Mouse (Mus musculus) neural tube, embryonic 15.5 days (tissue): ENCODE data around the gene Pappa2. TPM values are rescaled to one million over a fixed set of nuclear protein-coding genes. Genes with fewer than 3 reads are reported as not detected.

Experiments used
- ATAC-seq: fragments of 200-750 bp; cut with Nextera tagmentation; 2 replicates; pipeline ENCODE4 v1.8.0; 2017; ENCODE audit warnings: mild to moderate bottlenecking, moderate TSS enrichment, moderate library complexity; ENCODE audit not compliant: low FRiP score
- H3K27ac ChIP-seq: fragments of 300-500 bp; sonication (generic); replicated peaks from 2 replicates; pipeline ENCODE4 v1.5.1; 2015; ENCODE audit warnings: mild to moderate bottlenecking, inconsistent platforms
- H3K27me3 ChIP-seq: fragments of 300-500 bp; sonication (generic); replicated peaks from 2 replicates; pipeline ENCODE4 v1.6.1; 2015; ENCODE audit warnings: inconsistent platforms
- H3K36me3 ChIP-seq: fragments of 300-500 bp; sonication (generic); 2 replicates; pipeline ENCODE4 v1.6.1; 2015; ENCODE audit warnings: inconsistent platforms
- H3K4me1 ChIP-seq: fragments of 300-500 bp; sonication (generic); 2 replicates; pipeline ENCODE4 v1.6.1; 2015; ENCODE audit warnings: inconsistent platforms
- H3K4me2 ChIP-seq: fragments of 300-500 bp; sonication (generic); 2 replicates; pipeline ENCODE4 v1.6.1; 2015; ENCODE audit warnings: inconsistent platforms, mild to moderate bottlenecking, moderate library complexity
- H3K4me3 ChIP-seq: fragments of 300-500 bp; sonication (generic); replicated peaks from 2 replicates; pipeline ENCODE4 v1.5.1; 2015; ENCODE audit warnings: mild to moderate bottlenecking, inconsistent platforms
- H3K9ac ChIP-seq: fragments of 300-500 bp; sonication (generic); replicated peaks from 2 replicates; pipeline ENCODE4 v1.6.1; 2015; ENCODE audit warnings: mild to moderate bottlenecking, inconsistent platforms
- H3K9me3 ChIP-seq: fragments of 300-500 bp; sonication (generic); replicated peaks from 2 replicates; pipeline ENCODE4 v1.6.1; 2016; ENCODE audit warnings: inconsistent platforms
- WGBS: fragments of 180-500 bp; shearing (Covaris S2); methylation state at CpG from one replicate; pipeline ENCODE4 v1.1.7; 2015; ENCODE audit warnings: mixed read lengths; 5-methylcytosine and 5-hydroxymethylcytosine counted together
- polyA plus RNA-seq: library from polyadenylated mRNA; unstranded; fragments of >200 nt; fragmentation: Nextera tagmentation; extraction: Ambion mirVana; gene quantifications from 2 replicates; pipeline ENCODE4 v1.2.1, GENCODE M21; 2015

The Pappa2 gene
- 0.49 and 0.55 TPM in 2 replicates for polyA plus RNA-seq

GRCm38 (mm10) chr1:158980390-158980789, at the start of gene Pappa2:
Pappa2 (minus strand) TSS chr1:158980490.
- H3K27me3 ChIP-seq = no peaks in the 10 kb centered on the region
- H3K27ac ChIP-seq = no peak within 1 kb of the TSS
- no peak within 1 kb of the TSS for H3K4me2 ChIP-seq
- no peak within 1 kb of the TSS for H3K4me3 ChIP-seq
- H3K36me3 ChIP-seq = no peaks in the 10 kb centered on the region
- H3K4me1 ChIP-seq = no peaks in the 10 kb centered on the region
- no peaks in the 10 kb centered on the region for H3K9me3 ChIP-seq
- no peak within 1 kb of the TSS for H3K9ac ChIP-seq
- 36% methylated on average over 1 of the region's 1 CpGs for WGBS
- ATAC-seq = no peak

GRCm38 (mm10) chr1:159029106-159029505, 48.8 kb upstream of the Pappa2 start:
- no peak for ATAC-seq
- whole genome bisulfite sequencing = 95% methylated on average over 2 of the region's 2 CpGs

GRCm38 (mm10) chr1:159014940-159015660, 34.8 kb upstream of the Pappa2 start:
- Histone ChIP-seq H3K4me3 (no peak overlapping the region), H3K27ac (no peak overlapping the region), H3K4me1 (no peaks in the 10 kb centered on the region), H3K4me2 (no peak overlapping the region), H3K9me3 (no peaks in the 10 kb centered on the region), H3K36me3 (no peaks in the 10 kb centered on the region), H3K27me3 (no peaks in the 10 kb centered on the region), H3K9ac (no peak overlapping the region)
- WGBS = 28% methylated on average over 5 of the region's 5 CpGs
- ATAC-seq = no peak

More at GRCm38 (mm10) chr1:159029106-159029505, 48.8 kb upstream of the Pappa2 start:
- H3K36me3 ChIP-seq = no peaks in the 10 kb centered on the region
- H3K4me1 ChIP-seq = no peaks in the 10 kb centered on the region
- H3K27ac ChIP-seq = no peak overlapping the region
- H3K4me2 ChIP-seq = no peak overlapping the region
- H3K4me3 ChIP-seq = no peak overlapping the region
- no peaks in the 10 kb centered on the region for H3K27me3 ChIP-seq
- no peak overlapping the region for H3K9ac ChIP-seq
- no peaks in the 10 kb centered on the region for H3K9me3 ChIP-seq

GRCm38 (mm10) chr1:158987042-158987441, 6.8 kb upstream of the Pappa2 start:
- no peak overlapping the region for H3K4me2 ChIP-seq
- no peaks in the 10 kb centered on the region for H3K36me3 ChIP-seq
- no peak overlapping the region for H3K9ac ChIP-seq
- H3K27me3 ChIP-seq = no peaks in the 10 kb centered on the region
- no peaks in the 10 kb centered on the region for H3K4me1 ChIP-seq
- 87% methylated on average over 3 of the region's 3 CpGs for WGBS
- no peaks in the 10 kb centered on the region for H3K9me3 ChIP-seq
- H3K27ac ChIP-seq = no peak overlapping the region
- ATAC-seq = no peak
- no peak overlapping the region for H3K4me3 ChIP-seq

GRCm38 (mm10) chr1:158962340-158962739, 17.9 kb downstream of the Pappa2 start:
- 72% methylated on average over 5 of the region's 5 CpGs for WGBS
- Histone ChIP-seq H3K36me3 (no peaks in the 10 kb centered on the region), H3K4me2 (no peak overlapping the region), H3K4me3 (no peak overlapping the region), H3K27me3 (no peaks in the 10 kb centered on the region), H3K4me1 (peaks cover 8% of the 10 kb centered on the region; the same call in 1 of the 2 replicates), H3K9me3 (no peaks in the 10 kb centered on the region), H3K27ac (no peak overlapping the region), H3K9ac (no peak overlapping the region)
- no peak for ATAC-seq

- ATAC-seq = no peak
- WGBS = 45% methylated on average over 4 of the region's 4 CpGs
- H3K27me3 ChIP-seq = no peaks in the 10 kb centered on the region
- H3K4me3 ChIP-seq = no peak overlapping the region
- no peaks in the 10 kb centered on the region for H3K9me3 ChIP-seq
- peak overlapping the region; percentile 45 for H3K4me2 ChIP-seq
- no peak overlapping the region for H3K9ac ChIP-seq
- H3K4me1 ChIP-seq = peaks cover 8% of the 10 kb centered on the region; the same call in 1 of the 2 replicates
- no peak overlapping the region for H3K27ac ChIP-seq
- no peaks in the 10 kb centered on the region for H3K36me3 ChIP-seq
These were observed 19.3 kb downstream of the Pappa2 start for GRCm38 (mm10) chr1:158960984-158961383.

- Histone ChIP-seq H3K9ac (no peak overlapping the region), H3K4me2 (peak overlapping the region; percentile 45), H3K4me3 (0 out of 2 replicates have a peak overlapping the region, but pooled peaks have one; percentile 9), H3K36me3 (no peaks in the 10 kb centered on the region), H3K27me3 (no peaks in the 10 kb centered on the region), H3K27ac (no peak overlapping the region), H3K9me3 (no peaks in the 10 kb centered on the region), H3K4me1 (peaks cover 8% of the 10 kb centered on the region; the same call in 1 of the 2 replicates)
- 33% methylated on average over 8 of the region's 8 CpGs for WGBS
- ATAC-seq = no peak
These were observed 19.7 kb downstream of the Pappa2 start for GRCm38 (mm10) chr1:158960549-158960948.

- Histone ChIP-seq H3K36me3 (no peaks in the 10 kb centered on the region), H3K27me3 (no peaks in the 10 kb centered on the region; the same call in 1 of the 2 replicates), H3K9me3 (no peaks in the 10 kb centered on the region), H3K9ac (no peak overlapping the region), H3K4me2 (no peak overlapping the region), H3K4me3 (no peak overlapping the region), H3K4me1 (peaks cover 8% of the 10 kb centered on the region; the same call in 1 of the 2 replicates), H3K27ac (no peak overlapping the region)
- 89% methylated on average over 7 of the region's 7 CpGs for WGBS
- ATAC-seq = no peak
These were observed 23.9 kb downstream of the Pappa2 start for GRCm38 (mm10) chr1:158956361-158956760.

- WGBS = 73% methylated on average over 6 of the region's 6 CpGs
- Histone ChIP-seq H3K9me3 (no peaks in the 10 kb centered on the region), H3K4me1 (no peaks in the 10 kb centered on the region), H3K4me2 (no peak overlapping the region), H3K27me3 (no peaks in the 10 kb centered on the region; the same call in 1 of the 2 replicates), H3K36me3 (no peaks in the 10 kb centered on the region), H3K4me3 (no peak overlapping the region), H3K27ac (no peak overlapping the region), H3K9ac (no peak overlapping the region)
- ATAC-seq = no peak
These were observed 25.5 kb downstream of the Pappa2 start for GRCm38 (mm10) chr1:158954785-158955184.

- Histone ChIP-seq H3K4me2 (no peak overlapping the region), H3K4me3 (no peak overlapping the region), H3K4me1 (no peaks in the 10 kb centered on the region), H3K36me3 (no peaks in the 10 kb centered on the region), H3K9ac (no peak overlapping the region), H3K9me3 (no peaks in the 10 kb centered on the region), H3K27ac (no peak overlapping the region), H3K27me3 (no peaks in the 10 kb centered on the region; the same call in 1 of the 2 replicates)
- 50% methylated on average over 6 of the region's 6 CpGs for WGBS
- no peak for ATAC-seq
These were observed 26.6 kb downstream of the Pappa2 start for GRCm38 (mm10) chr1:158953479-158954207.

- Histone ChIP-seq H3K4me2 (no peak overlapping the region), H3K9me3 (no peaks in the 10 kb centered on the region), H3K27ac (no peak overlapping the region), H3K27me3 (no peaks in the 10 kb centered on the region), H3K4me1 (no peaks in the 10 kb centered on the region), H3K9ac (no peak overlapping the region), H3K36me3 (no peaks in the 10 kb centered on the region), H3K4me3 (no peak overlapping the region)
- ATAC-seq = no peak
- WGBS = 93% methylated on average over 6 of the region's 6 CpGs
These were observed 31.2 kb downstream of the Pappa2 start for GRCm38 (mm10) chr1:158949041-158949440.
